Mouse (Mus musculus): ENCODE data around the gene Hmg20b. TPM values are rescaled to one million over a fixed set of nuclear protein-coding genes. Genes with fewer than 3 reads are reported as not detected.
A peak's percentile ranks its signal among the peaks of the same experiment; 100 is the strongest.

Hmg20b gene
- polyA plus RNA-seq, 1 experiment from 2014 or later = 118 TPM

DNA sequence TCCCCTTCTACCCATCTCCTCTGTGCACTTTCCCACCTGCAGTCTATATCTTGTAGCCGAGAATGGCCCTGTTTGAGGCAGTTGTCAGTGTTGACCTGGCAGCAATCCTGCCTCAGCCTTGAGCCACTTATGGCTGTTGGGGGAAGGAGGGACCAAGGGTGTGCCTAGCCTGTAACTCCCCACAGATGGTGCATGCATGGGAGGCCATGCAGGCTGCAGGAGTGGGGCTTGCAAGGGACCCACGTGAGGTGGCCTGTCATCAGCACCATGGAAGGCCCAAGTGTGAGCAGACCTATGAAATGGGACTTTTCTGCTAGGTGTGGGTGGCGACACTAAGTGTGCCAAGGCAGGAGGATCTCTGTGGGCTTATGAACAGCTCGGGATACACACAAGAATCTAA is 14.8 kb upstream of the Hmg20b start:
- in situ Hi-C loops (cut with MboI; ENCODE audit: low pct_unique_long_range_greater_than_20kb) = no loop called here
- ATAC-seq (no peak), DNase-seq (ENCODE audit: low read depth, low spot score) (no peak)
- CTCF ChIA-PET = no interaction called here
- H3K27me3 ChIP-seq = no peaks in the 10 kb centered on the region
- POLR2A ChIA-PET = interaction anchor here (1.3 to 1.4 kb wide), 2 partner anchors 11 to 13 kb away, joined by 3 to 4 read pairs; partner anchors contain the start of gene Fzr1
- no peak for TF ChIP-seq CTCF (IDR thresholded peaks at IDR 0.05)

- H3K27me3 ChIP-seq = no peaks in the 10 kb centered on the region
- ChIA-PET POLR2A (interaction anchor here (1.3 kb wide), 1 partner anchor 13 kb away, joined by 3 read pairs; the partner anchor contains the start of gene Fzr1), CTCF (interaction anchor here (0.6 kb wide), 1 partner anchor 33 kb away, joined by 3 read pairs; no protein-coding TSS in a partner anchor)
- no peak for DNase-seq (ENCODE audit: low read depth, low spot score)
- no peak for TF ChIP-seq CTCF (IDR thresholded peaks at IDR 0.05)
- ATAC-seq = no peak
- in situ Hi-C loops (cut with MboI; ENCODE audit: low pct_unique_long_range_greater_than_20kb) = no loop called here
Observed at GRCm38 (mm10) chr10:81364666-81365065, 14.4 kb upstream of the Hmg20b start.

- H3K27me3 ChIP-seq = no peaks in the 10 kb centered on the region
- in situ Hi-C loops (cut with MboI; ENCODE audit: low pct_unique_long_range_greater_than_20kb) = no loop called here
- ATAC-seq (no peak), DNase-seq (ENCODE audit: low read depth, low spot score) (no peak)
- TF ChIP-seq CTCF (IDR thresholded peaks at IDR 0.05) = no peak
- POLR2A ChIA-PET = interaction anchor here (1.3 kb wide), 1 partner anchor 14 kb away, joined by 3 read pairs; the partner anchor contains the start of gene Fzr1
- CTCF ChIA-PET = no interaction called here
Observed at GRCm38 (mm10) chr10:81363436-81364346, 13.4 kb upstream of the Hmg20b start.

DNA sequence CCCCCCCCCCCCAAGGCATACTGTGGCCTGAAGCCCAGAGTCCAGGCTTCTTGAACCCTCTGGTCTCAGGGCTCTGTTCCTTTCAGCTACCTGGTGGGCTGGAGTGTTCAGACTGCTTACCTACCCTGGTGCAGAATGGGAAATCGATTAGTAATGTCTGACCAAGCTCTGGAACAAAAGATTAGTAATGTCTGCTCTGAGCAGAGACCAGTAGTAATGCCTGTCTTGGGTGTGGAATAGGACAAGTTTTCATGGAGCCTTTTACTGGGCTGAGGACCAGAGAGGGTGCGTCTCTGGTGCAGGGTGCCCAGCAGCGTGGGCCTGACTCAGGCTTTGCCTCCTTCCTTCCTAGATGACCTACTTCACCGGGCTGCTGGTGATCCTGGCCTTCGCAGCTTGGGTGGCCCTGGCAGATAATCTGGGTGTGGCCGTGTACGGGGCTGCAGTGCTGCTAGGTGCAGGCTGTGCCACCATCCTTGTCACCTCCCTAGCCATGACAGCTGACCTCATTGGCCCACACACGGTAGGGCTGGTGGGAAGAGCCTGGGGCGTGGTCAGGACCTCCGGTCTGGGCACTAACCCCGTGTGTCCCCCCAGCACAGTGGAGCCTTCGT is 12.2 kb upstream of the Hmg20b start:
- POLR2A ChIA-PET = no interaction called here
- H3K27me3 ChIP-seq = no peaks in the 10 kb centered on the region
- CTCF ChIA-PET = interaction anchor here (1.0 kb wide), 1 partner anchor 15 kb away, joined by 3 read pairs; no protein-coding TSS in a partner anchor
- in situ Hi-C loops (cut with MboI; ENCODE audit: low pct_unique_long_range_greater_than_20kb) = no loop called here
- no peak for TF ChIP-seq CTCF (IDR thresholded peaks at IDR 0.05)
- DNase-seq (ENCODE audit: low read depth, low spot score) = no peak
- no peak for ATAC-seq

- ChIA-PET POLR2A (interaction anchor here (1.2 kb wide), 1 partner anchor 17 kb away, joined by 3 read pairs; no protein-coding TSS in a partner anchor), CTCF (interaction anchor here (1.2 kb wide), 1 partner anchor 10 kb away, joined by 3 read pairs; the partner anchor contains the start of gene Hmg20b)
- DNase-seq (ENCODE audit: low read depth, low spot score) (no peak), ATAC-seq (no peak)
- TF ChIP-seq CTCF (IDR thresholded peaks at IDR 0.05) = no peak
- in situ Hi-C loops (cut with MboI; ENCODE audit: low pct_unique_long_range_greater_than_20kb) = no loop called here
- no peaks in the 10 kb centered on the region for H3K27me3 ChIP-seq
Observed at GRCm38 (mm10) chr10:81360721-81361120, 10.4 kb upstream of the Hmg20b start.

DNA sequence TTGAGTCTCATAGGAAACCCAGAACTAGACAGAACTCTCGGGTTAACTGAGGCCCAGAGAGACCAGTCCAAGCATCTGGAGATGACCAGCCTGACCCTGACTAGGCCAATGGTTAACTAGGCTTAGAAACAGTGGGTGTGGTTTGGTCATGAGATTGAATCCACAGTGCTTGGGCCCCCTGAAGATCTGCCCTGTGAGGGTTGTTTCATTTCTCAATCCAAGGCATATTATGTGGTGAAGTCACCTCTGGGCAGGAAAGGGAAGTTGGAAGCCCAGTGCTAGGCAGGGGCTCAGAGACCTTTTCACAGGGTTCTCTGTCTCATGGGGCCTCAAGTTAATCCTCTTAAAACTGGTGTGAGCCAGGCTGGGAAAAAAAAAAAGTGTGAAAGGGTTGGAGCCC is 8.6 kb upstream of the Hmg20b start:
- peak; percentile 20 for ATAC-seq
- in situ Hi-C loops (cut with MboI; ENCODE audit: low pct_unique_long_range_greater_than_20kb) = no loop called here
- TF ChIP-seq CTCF (IDR thresholded peaks at IDR 0.05) = no peak
- ChIA-PET POLR2A (no interaction called here), CTCF (no interaction called here)
- DNase-seq (ENCODE audit: low read depth, low spot score) = no peak
- H3K27me3 ChIP-seq = no peaks in the 10 kb centered on the region

DNA sequence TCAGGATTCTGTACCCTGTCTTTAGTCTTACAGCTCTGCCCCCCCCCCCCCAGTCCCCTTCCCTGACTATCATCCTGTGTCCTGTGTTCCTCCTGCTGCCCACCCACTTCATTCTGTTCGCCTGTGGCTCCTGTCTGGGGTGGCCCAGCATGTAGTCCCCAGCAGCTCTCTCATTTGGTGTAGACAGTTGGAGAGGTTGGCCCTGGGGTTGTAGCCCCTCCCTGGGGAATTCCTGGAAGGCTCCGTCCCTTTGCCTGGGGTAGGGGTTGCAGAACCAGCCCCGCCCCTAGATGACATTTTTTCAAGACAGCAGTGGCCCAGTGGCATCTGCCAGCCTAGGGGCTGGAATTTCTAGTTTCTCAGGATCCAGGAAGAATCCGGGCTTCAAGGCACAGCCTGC is 7.9 kb upstream of the Hmg20b start:
- H3K27me3 ChIP-seq = no peaks in the 10 kb centered on the region
- in situ Hi-C loops (cut with MboI; ENCODE audit: low pct_unique_long_range_greater_than_20kb) = no loop called here
- DNase-seq (ENCODE audit: low read depth, low spot score) (no peak), ATAC-seq (no peak)
- no peak for TF ChIP-seq CTCF (IDR thresholded peaks at IDR 0.05)
- CTCF ChIA-PET = no interaction called here
- POLR2A ChIA-PET = interaction anchor here (0.8 kb wide), 1 partner anchor 68 kb away, joined by 4 read pairs; no protein-coding TSS in a partner anchor

DNA sequence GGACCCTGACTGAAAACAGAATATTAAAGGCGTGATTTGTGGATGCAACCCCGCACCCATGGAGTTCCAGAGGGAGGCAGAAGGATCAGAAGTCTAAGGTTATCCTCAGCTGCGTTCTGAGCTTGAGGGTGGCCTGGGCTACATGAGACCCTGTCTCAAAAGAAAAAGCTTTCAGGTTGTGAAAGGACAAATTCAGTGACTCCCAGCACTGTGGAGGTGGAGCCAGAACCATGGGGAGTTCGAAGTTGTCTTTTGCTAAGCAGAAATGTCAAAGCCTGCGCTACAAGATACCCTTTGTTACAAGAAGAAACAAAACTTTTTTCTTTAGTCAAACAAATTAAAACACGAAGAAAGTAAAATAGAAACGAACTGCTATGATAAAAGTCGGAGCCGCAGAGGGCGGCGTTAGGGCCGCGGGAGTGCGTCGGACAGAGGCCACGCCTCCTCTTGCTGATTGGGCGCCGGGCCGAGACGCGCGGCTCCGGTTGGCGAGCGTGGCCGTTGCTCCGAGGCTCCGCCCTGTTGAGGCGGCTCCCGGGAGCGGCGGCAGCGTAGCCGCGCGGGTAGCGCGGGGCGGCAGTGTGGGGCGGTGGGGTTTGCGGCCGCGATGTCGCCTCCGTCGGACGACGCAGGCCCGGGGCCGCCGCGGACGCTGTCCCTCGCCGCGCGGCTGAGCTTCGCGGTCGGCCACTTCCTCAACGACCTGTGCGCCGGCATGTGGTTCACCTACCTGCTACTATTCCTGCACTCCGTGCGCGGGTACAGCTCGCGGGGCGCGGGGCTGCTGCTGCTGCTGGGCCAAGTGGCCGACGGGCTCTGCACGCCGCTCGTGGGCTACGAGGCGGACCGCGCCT is 6.9 kb upstream of the Hmg20b start, which contains the start of gene Mfsd12:
TSS of gene Mfsd12 (plus strand) at position 501 of the 854 bp plus-strand sequence.
- CTCF ChIA-PET = no interaction called here
- in situ Hi-C loops (cut with MboI; ENCODE audit: low pct_unique_long_range_greater_than_20kb) = no loop called here
- TF ChIP-seq CTCF (IDR thresholded peaks at IDR 0.05) = no peak
- no peak for DNase-seq (ENCODE audit: low read depth, low spot score)
- H3K27me3 ChIP-seq = no peaks in the 10 kb centered on the region
- ATAC-seq = peak; percentile 77
- POLR2A ChIA-PET = interaction anchor here (0.8 to 1.2 kb wide), 3 partner anchors 16 to 67 kb away, joined by 3 to 4 read pairs (median 3); partner anchors contain the start of gene Smim24

GRCm38 (mm10) chr10:81356352-81356990 is 6.2 kb upstream of the Hmg20b start:
- POLR2A ChIA-PET = interaction anchor here (1.0 to 1.2 kb wide), 2 partner anchors 17 to 36 kb away, joined by 3 read pairs; partner anchors contain the start of gene Smim24
- no peaks in the 10 kb centered on the region for H3K27me3 ChIP-seq
- in situ Hi-C loops (cut with MboI; ENCODE audit: low pct_unique_long_range_greater_than_20kb) = no loop called here
- no peak for ATAC-seq
- no peak for DNase-seq (ENCODE audit: low read depth, low spot score)
- no peak for TF ChIP-seq CTCF (IDR thresholded peaks at IDR 0.05)
- CTCF ChIA-PET = no interaction called here
